Mouse (Mus musculus) heart, embryonic 13.5 days (tissue): ENCODE data around the gene Hsd17b14. TPM values are rescaled to one million over a fixed set of nuclear protein-coding genes. Genes with fewer than 3 reads are reported as not detected.
"Not testable (repeated sequence)": the region's sequence is repeated elsewhere in the genome, so short reads cannot be mapped to it uniquely, and the experiment has no call there.

Experiments
- ATAC-seq: fragments of 200-750 bp; cut with Nextera tagmentation; 2 replicates; pipeline ENCODE4 v1.8.0; 2017; ENCODE audit warnings: moderate TSS enrichment; ENCODE audit not compliant: insufficient number of reproducible peaks, low FRiP score, low TSS enrichment; ENCODE audit errors: extremely low read depth
- H3K27ac ChIP-seq: fragments of 300-500 bp; sonication (generic); replicated peaks from 2 replicates; pipeline ENCODE4 v1.5.1; 2015; ENCODE audit warnings: moderate library complexity, mild to moderate bottlenecking, inconsistent platforms
- H3K27me3 ChIP-seq: fragments of 300-500 bp; sonication (generic); replicated peaks from 2 replicates; pipeline ENCODE4 v1.6.1; 2015; ENCODE audit warnings: mild to moderate bottlenecking, inconsistent platforms
- H3K36me3 ChIP-seq: fragments of 300-500 bp; sonication (generic); 2 replicates; pipeline ENCODE4 v1.6.1; 2015; ENCODE audit warnings: mild to moderate bottlenecking, inconsistent platforms
- H3K4me1 ChIP-seq: fragments of 300-500 bp; sonication (generic); 2 replicates; pipeline ENCODE4 v1.6.1; 2015; ENCODE audit warnings: inconsistent platforms
- H3K4me2 ChIP-seq: fragments of 300-500 bp; sonication (generic); 2 replicates; pipeline ENCODE4 v1.6.1; 2015; ENCODE audit warnings: inconsistent platforms, mild to moderate bottlenecking, moderate library complexity
- H3K4me3 ChIP-seq: fragments of 300-500 bp; sonication (generic); 2 replicates; pipeline ENCODE4 v1.5.1; 2015; ENCODE audit warnings: moderate library complexity, mild to moderate bottlenecking, inconsistent platforms
- H3K9ac ChIP-seq: fragments of 300-500 bp; sonication (generic); 2 replicates; pipeline ENCODE4 v1.6.1; 2015; ENCODE audit warnings: inconsistent platforms, mild to moderate bottlenecking, moderate library complexity
- H3K9me3 ChIP-seq: fragments of 300-500 bp; sonication (generic); 2 replicates; pipeline ENCODE4 v1.6.1; 2016; ENCODE audit warnings: inconsistent platforms
- WGBS: fragments of 180-500 bp; shearing (Covaris S2); methylation state at CpG from one replicate; pipeline ENCODE4 v1.1.7; 2015; ENCODE audit warnings: mixed read lengths; 5-methylcytosine and 5-hydroxymethylcytosine counted together
- polyA plus RNA-seq: library from polyadenylated mRNA; unstranded; fragments of >200 nt; fragmentation: Nextera tagmentation; extraction: Ambion mirVana; gene quantifications from 2 replicates; pipeline ENCODE4 v1.2.1, GENCODE M21; 2015

Gene Hsd17b14
- 0.43 and 0.52 TPM in 2 replicates for polyA plus RNA-seq

DNA sequence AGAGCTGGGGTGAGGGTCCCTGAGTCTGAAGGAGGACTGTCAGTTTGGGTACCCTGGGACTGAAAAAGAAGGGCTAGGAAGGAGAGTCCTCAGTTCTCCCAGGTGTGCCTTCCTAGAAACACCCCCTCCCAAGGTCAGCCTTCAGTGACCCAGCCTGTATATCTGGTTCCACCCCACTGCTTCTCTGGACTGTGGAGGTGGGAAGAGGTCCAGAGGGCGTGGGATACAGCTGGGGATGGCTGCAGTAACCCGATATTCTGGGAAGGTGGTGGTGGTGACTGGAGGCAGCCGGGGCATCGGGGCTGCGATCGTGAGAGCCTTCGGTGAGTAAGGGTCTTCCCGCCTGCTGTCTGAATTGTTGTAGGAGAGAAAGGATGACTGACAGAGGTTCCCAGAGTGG, at the start of gene Hsd17b14:
Gene Hsd17b14, plus strand, starts transcription at position 150 of the 400 bp plus-strand sequence.
- Histone ChIP-seq H3K36me3 (no peaks in the 10 kb centered on the region), H3K9ac (no peak within 1 kb of the TSS), H3K9me3 (no peaks in the 10 kb centered on the region), H3K4me2 (no peak within 1 kb of the TSS), H3K4me3 (no peak within 1 kb of the TSS), H3K4me1 (peaks cover 3% of the 10 kb centered on the region; the same call in 1 of the 2 replicates), H3K27ac (no peak within 1 kb of the TSS), H3K27me3 (0 out of 2 replicates have a peak, but pooled peaks cover 3% of the 10 kb centered on the region)
- ATAC-seq: no peak
- 42% methylated on average over 8 of the region's 8 CpGs for WGBS

DNA sequence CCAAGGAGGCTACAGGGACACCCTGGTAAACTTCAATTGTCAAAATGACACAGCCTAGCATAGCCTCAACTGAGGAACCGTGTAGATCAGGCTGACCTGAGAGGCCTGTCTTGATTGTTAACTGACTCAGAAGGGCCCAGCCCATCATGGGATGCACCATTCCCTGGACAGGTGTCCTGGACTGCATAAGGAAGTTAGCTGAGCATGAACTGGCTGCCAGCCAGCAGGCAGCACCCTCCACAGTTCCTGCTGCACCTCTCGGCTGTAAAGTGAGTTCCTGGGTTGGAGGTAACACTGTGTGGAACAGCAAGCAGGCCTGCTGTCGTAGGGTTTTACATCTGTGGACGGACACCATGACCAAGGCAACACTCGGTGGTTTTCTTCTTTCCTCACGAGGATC, 47.1 kb upstream of the Hsd17b14 start:
- Histone ChIP-seq H3K27ac (no peak overlapping the region), H3K4me1 (peaks cover 18% of the 10 kb centered on the region), H3K36me3 (peaks cover 49% of the 10 kb centered on the region), H3K9me3 (no peaks in the 10 kb centered on the region), H3K4me2 (peak overlapping the region; percentile 96; the same call in 1 of the 2 replicates), H3K4me3 (no peak overlapping the region), H3K9ac (no peak overlapping the region), H3K27me3 (no peaks in the 10 kb centered on the region)
- 86% methylated on average over 6 of the region's 6 CpGs for WGBS
- ATAC-seq: no peak

DNA sequence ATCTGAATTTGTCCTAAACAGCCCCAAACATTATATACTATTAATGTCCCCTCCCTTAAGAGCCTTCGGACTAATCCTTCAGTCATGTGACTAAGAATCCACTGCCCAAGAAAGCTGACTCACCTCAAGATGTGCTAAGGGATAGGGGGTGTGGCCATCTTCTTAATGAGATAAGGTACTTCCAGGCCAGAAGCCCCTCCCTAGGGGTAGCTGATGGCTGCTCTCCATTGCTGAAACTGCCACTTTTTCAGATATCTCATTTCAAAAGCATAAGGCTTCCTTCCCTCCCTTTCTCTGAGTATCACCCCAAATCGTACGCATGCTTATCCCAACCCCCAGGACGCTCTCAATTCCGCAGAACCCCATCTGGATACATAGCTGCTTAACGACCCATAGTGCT, 46.1 kb upstream of the Hsd17b14 start:
- ATAC-seq: peak; percentile 57; the same call in 1 of the 2 replicates
- Histone ChIP-seq H3K9ac (peak overlapping the region; percentile 95), H3K4me2 (peak overlapping the region; percentile 96), H3K9me3 (no peaks in the 10 kb centered on the region), H3K27ac (peak overlapping the region; percentile 90), H3K4me3 (peak overlapping the region; percentile 90), H3K4me1 (peaks cover 18% of the 10 kb centered on the region), H3K27me3 (no peaks in the 10 kb centered on the region), H3K36me3 (peaks cover 41% of the 10 kb centered on the region)
- 73% methylated on average over 6 of the region's 6 CpGs for WGBS

DNA sequence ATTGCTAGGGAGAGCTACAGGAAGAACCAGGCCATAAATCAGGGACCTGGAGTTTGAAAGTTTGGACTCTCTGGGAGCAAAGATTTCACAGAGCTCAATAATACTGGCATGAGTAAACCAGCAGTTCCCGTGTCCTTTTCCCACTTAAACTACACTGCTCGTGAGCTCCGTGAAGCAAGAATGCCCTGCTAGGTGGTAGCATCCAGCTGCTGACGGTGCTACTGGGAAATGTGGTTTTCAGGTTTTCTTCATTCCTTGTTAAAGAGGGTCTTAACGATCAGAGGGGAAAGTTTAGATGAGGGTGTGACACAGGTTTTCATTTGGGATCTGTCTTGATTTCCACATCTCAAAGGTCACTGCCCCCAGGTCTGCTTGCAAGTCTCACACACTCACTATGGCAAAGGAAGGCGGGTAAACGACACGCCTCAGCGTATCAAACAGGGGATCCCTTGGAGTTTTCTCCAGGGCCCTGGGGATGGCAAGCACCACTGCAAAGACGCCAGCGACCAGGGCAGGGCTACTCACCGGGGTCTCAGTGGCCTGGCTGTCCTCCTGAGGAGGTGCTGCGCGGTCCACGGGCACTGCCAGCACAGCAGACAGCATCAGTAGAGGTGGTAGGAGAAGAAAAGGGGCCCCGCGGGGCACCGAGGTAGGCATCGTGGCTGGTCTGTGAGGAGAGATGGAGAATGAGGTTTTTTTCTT, 45.4 kb upstream of the Hsd17b14 start:
- Histone ChIP-seq H3K4me1 (peaks cover 18% of the 10 kb centered on the region), H3K27ac (peak overlapping the region; percentile 90), H3K9ac (peak overlapping the region; percentile 95), H3K4me3 (peak overlapping the region; percentile 90), H3K27me3 (no peaks in the 10 kb centered on the region), H3K36me3 (peaks cover 35% of the 10 kb centered on the region), H3K4me2 (peak overlapping the region; percentile 96), H3K9me3 (no peaks in the 10 kb centered on the region)
- no peak for ATAC-seq
- 29% methylated on average over 19 of the region's 19 CpGs for WGBS

DNA sequence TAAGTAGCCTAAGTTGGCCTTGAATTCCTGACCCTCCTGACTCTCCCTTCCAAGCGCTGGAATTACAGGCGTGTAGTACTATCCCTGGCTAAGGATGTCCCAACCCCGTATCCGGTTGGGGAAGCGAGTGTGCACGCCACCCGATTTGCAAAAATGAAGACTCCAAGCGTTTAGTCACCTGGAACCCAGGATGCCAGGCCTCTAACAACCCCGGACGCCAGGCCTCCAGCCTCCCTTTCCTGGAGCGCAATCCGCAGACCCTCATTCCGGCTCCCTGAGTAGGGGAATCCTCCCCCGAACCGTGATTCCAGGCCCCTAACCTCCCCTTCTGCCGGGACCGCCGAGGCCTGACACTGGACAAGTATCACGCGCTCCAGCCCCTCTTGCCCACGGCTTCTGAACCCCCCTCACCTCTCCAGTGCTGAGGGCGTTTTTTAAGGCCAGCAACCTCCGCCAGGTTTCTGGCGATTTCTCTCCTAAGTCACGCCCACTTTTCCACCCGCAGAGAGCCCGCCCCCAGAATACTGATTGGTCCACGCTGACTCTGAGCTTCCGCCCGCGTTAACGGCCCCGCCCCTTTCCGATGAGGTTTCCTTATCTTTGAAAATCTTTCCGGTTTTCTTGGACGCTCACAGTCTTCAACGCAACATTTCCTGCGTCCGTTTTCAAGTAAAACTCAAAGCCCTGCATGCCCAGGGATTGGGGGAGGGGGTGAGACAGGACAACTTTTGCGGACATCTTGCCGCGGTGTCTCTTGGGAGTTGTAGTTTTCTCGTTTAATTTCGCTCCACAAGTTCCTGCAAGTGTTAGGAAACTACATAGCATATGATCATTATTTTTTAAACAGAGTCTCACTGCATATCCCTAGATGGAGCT, 44.5 kb upstream of the Hsd17b14 start, which contains the start of gene Nucb1:
Gene Nucb1, minus strand, starts transcription at position 495 of the 876 bp plus-strand sequence.
- peaks cover 29% of the 10 kb centered on the region for H3K36me3 ChIP-seq
- no peaks in the 10 kb centered on the region for H3K9me3 ChIP-seq
- ATAC-seq: peak; percentile 76
- under 1% methylated on average over 44 of the region's 44 CpGs for WGBS
- H3K9ac ChIP-seq: peak within 1 kb of the TSS; percentile 95
- H3K4me2 ChIP-seq: peak within 1 kb of the TSS; percentile 96
- peak within 1 kb of the TSS; percentile 90 for H3K27ac ChIP-seq
- H3K4me1 ChIP-seq: peaks cover 19% of the 10 kb centered on the region
- no peaks in the 10 kb centered on the region for H3K27me3 ChIP-seq
- H3K4me3 ChIP-seq: peak within 1 kb of the TSS; percentile 90

DNA sequence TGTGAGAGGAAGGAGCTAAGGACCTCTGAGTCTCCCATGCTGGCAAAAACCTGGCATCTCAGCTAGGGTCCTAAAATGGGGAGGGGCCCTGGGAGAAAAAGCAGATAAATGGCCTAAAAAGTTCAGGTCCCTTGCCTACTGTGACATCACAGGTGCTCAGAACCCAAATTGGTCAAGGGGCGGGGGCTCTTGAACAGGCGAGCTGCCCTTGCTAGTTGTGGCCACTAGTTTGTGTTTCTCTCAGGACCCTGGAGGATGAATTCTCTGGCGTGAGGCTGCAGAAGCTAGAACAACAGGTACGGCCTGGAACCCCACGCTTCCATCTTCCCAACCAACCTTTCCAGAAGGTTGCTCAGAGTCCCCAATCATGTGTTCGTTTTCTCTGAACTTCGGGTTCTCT, 40.3 kb upstream of the Hsd17b14 start:
- no peak for ATAC-seq
- no peaks in the 10 kb centered on the region for H3K9me3 ChIP-seq
- H3K36me3 ChIP-seq: no peaks in the 10 kb centered on the region
- H3K4me2 ChIP-seq: no peak overlapping the region
- no peaks in the 10 kb centered on the region for H3K27me3 ChIP-seq
- no peak overlapping the region for H3K4me3 ChIP-seq
- 84% methylated on average over 7 of the region's 7 CpGs for WGBS
- H3K9ac ChIP-seq: no peak overlapping the region
- H3K4me1 ChIP-seq: peaks cover 18% of the 10 kb centered on the region
- H3K27ac ChIP-seq: no peak overlapping the region

DNA sequence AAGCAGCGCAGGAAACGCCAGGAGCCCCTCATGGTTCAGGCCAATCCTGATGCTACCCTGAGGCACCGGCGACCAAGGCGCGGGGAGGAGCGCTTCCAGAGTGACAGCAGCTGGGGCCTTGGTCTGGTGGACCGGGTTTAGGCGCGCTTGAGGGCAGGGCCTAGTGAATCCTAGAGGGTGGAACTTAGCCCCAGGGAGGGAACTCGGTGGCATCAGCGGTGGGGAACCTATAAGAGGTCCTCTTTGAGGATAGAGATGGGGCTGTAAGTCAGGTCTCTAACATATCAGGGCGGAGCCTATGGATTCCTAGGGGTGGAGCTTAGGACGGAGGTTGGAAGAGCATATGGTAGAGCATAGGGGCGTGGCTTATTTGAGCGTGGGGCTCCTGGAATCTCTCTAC, 39.3 kb upstream of the Hsd17b14 start:
- WGBS: 18% methylated on average over 16 of the region's 16 CpGs
- Histone ChIP-seq H3K4me1 (peaks cover 16% of the 10 kb centered on the region), H3K27me3 (no peaks in the 10 kb centered on the region), H3K9ac (no peak overlapping the region; the same call in 1 of the 2 replicates), H3K36me3 (no peaks in the 10 kb centered on the region), H3K9me3 (no peaks in the 10 kb centered on the region), H3K27ac (peak overlapping the region; percentile 13), H3K4me3 (peak overlapping the region; percentile 24; the same call in 1 of the 2 replicates), H3K4me2 (peak overlapping the region; percentile 52)
- peak; percentile 65; the same call in 1 of the 2 replicates for ATAC-seq

DNA sequence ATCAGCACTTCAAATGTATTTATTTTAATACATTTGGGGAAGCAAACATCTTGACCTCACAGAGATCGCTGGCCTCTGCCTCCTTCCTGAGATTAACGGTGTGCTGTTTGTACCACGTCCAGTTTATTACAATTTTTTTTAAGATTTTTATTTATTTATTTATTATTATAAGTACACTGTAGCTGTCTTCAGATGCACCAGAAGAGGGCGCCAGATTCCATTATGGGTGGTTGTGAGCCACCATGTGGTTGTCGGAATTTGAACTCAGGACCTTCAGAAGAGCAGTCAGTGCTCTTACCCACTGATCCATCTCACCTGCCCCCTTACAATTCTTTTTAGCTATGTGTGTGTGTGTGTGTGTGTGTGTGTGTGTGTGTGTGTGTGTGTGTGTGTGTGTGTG, 37.8 kb upstream of the Hsd17b14 start:
- H3K27me3 ChIP-seq, H3K9ac ChIP-seq, H3K36me3 ChIP-seq, H3K9me3 ChIP-seq, H3K27ac ChIP-seq, ATAC-seq, H3K4me3 ChIP-seq, H3K4me2 ChIP-seq: not testable (repeated sequence)
- WGBS: 61% methylated on average over 5 of the region's 5 CpGs
- peaks cover 21% of the 10 kb centered on the region for H3K4me1 ChIP-seq

DNA sequence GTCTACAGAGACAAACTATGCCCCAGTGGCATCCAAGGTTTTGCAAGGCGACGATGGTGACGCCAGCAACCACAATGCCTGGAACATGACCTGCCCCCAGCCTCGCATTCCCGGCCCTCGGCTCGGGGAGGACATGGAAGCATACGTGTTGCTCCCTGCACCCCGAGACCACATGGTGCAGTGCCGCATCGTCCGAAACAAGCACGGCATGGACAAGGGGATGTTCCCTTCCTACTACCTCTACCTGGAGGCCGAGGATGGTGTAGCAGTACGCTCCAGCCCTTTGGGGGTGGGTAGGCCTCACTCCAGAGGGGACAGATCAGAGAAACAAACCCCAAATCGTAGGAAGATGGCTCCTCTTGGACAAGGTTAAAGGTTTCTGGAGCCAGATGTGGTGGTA, 36.1 kb upstream of the Hsd17b14 start:
- H3K27me3 ChIP-seq: no peaks in the 10 kb centered on the region
- no peak overlapping the region for H3K4me2 ChIP-seq
- no peak overlapping the region for H3K27ac ChIP-seq
- H3K4me3 ChIP-seq: no peak overlapping the region
- no peak overlapping the region for H3K9ac ChIP-seq
- no peak for ATAC-seq
- peaks cover 14% of the 10 kb centered on the region for H3K36me3 ChIP-seq
- no peaks in the 10 kb centered on the region for H3K9me3 ChIP-seq
- H3K4me1 ChIP-seq: peaks cover 38% of the 10 kb centered on the region
- WGBS: 88% methylated on average over 16 of the region's 16 CpGs

DNA sequence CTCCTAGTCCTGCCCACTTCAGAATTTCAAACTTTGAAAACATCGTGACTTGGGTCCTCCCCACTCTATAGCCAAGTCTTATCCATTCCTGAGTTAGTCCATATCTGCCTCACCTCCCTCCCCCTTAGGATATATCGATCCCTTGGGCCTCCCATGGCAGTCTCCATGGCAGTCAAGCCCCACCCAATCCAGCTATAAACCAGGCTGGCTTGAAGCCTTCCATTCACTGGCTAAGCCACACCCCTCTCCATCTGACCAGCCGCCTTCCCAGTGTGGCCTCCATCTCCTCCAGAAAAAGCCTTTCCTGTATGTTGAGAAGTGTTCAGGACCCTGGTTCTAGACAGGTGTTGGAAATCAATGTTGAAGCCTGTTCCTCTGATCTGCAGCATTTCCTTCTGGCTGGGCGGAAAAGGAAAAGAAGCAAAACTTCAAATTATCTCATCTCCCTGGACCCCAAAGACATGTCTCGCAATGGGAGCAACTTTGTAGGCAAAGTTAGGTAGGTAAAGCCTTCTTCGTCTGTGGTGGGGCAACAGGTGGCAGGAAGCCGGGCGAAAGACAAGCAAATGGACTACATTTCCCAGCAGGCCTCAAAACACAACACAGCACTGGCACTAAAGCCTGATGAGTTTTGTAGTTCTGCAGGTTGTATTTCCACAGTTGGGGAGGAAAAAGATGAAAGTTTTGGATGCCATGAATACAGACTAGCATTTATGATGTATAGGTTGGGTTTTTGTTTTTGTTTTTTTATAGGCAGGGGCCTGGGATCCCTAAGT, 35.2 kb upstream of the Hsd17b14 start:
- no peaks in the 10 kb centered on the region for H3K27me3 ChIP-seq
- ATAC-seq: no peak
- WGBS: 71% methylated on average over 8 of the region's 8 CpGs
- peaks cover 22% of the 10 kb centered on the region for H3K36me3 ChIP-seq
- no peak overlapping the region; the same call in 1 of the 2 replicates for H3K4me2 ChIP-seq
- H3K9ac ChIP-seq: no peak overlapping the region
- no peaks in the 10 kb centered on the region for H3K9me3 ChIP-seq
- no peak overlapping the region for H3K27ac ChIP-seq
- no peak overlapping the region for H3K4me3 ChIP-seq
- peaks cover 45% of the 10 kb centered on the region for H3K4me1 ChIP-seq

DNA sequence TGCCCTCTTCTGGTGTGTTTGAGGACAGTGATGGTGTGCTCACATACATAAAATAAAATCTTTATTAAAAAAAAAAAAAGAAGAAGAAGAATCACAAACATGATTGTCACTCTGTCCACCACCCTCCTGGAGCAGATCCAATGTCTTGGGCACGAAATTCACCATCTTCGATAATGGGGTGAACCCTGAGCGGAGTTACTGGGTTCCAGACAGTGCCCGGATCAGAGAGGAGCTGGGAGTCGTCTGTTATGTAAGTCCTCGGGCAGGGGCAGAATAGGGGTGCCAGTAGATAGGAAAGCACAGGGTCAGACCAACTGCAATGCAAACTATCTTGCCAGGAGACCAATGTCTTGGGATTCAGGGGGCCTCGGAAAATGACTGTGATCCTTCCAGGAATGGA, 34.1 kb upstream of the Hsd17b14 start:
- no peak overlapping the region for H3K9ac ChIP-seq
- peaks cover 23% of the 10 kb centered on the region for H3K36me3 ChIP-seq
- H3K4me1 ChIP-seq: peaks cover 49% of the 10 kb centered on the region
- ATAC-seq: no peak
- H3K9me3 ChIP-seq: no peaks in the 10 kb centered on the region
- H3K4me2 ChIP-seq: peak overlapping the region; percentile 91
- 88% methylated on average over 7 of the region's 7 CpGs for WGBS
- peak overlapping the region; percentile 92 for H3K4me3 ChIP-seq
- no peaks in the 10 kb centered on the region for H3K27me3 ChIP-seq
- H3K27ac ChIP-seq: no peak overlapping the region
